Comparison of ENCODE assay signal across 16 mouse cellular contexts in the genomic region with DNA sequence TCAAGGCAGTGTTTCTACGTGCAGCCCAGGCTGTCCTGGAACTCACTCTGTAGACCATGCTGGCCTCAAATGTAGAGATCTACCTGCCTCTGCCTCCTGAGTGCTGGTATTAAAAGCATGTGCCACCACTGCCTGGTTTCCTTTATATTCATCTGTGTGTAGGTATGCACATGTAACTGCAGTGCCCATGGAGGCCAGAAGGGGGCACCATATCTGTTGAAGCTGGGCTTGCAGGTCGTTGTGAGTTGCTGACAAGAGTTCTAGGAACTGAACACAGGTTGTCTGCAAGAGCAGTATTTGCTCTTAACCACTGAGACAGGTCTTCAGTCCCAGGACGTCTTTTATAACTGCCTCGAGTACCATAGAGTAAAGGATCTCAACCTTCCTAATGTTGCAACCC. TPM values are rescaled to one million over a fixed set of nuclear protein-coding genes. Genes with fewer than 3 reads are reported as not detected.
DNase-seq lines count a peak whose midpoint lies in the region; ATAC-seq and TF ChIP-seq lines count a peak whose summit lies in the region.
"Had no signal": no experiment of that assay in that cellular context is flagged by ENCODE, and none has a peak within 500 bp of the region (broad histone marks: within the 10 kb centered on the region; RNA-seq: fewer than 3 reads in every experiment).

No protein-coding gene starts in this region.

- no peak for TF ChIP-seq POLR2A in cerebellum, adult 2 months (IDR thresholded peaks at IDR 0.05; ENCODE audit: borderline replicate concordance, insufficient read depth, low read length)
- TF ChIP-seq POLR2A in liver, adult 2 months (IDR thresholded peaks at IDR 0.05; ENCODE audit: extremely low read depth, insufficient read depth, low read length), result no peak
- no peak for TF ChIP-seq POLR2A in bone marrow macrophage, adult 2 months (IDR thresholded peaks at IDR 0.05; ENCODE audit: borderline replicate concordance, low read depth, low read length)

- DNase-seq in cerebellum, adult 2 months, result no peak
- DNase-seq in cerebellum, adult 11-12 months, result no peak
- no peak for DNase-seq in liver, adult 2 months (ENCODE audit: extremely low read depth, low read depth, low spot score)
- peak; percentile 65 for DNase-seq in thymus, postnatal 14 days
- no peak for DNase-seq in urinary bladder, postnatal 10 days (ENCODE audit: low spot score)
- DNase-seq: embryo, embryonic 11 days; kidney, adult 8-10 months; lung, postnatal 36 days; right cerebral cortex, postnatal 14 days had no signal

- H3K9me3 ChIP-seq in liver, embryonic 12.5 days (replicated peaks), result no peaks in the 10 kb centered on the region
- H3K9me3 ChIP-seq in intestine, embryonic 16.5 days (ENCODE audit: control insufficient read depth, low read length), result no peaks in the 10 kb centered on the region
- H3K9me3 ChIP-seq: forebrain, embryonic 10.5 days; heart, embryonic 12.5 days had no signal

- no peak for ATAC-seq in liver, embryonic 12.5 days
- no peak for ATAC-seq in intestine, embryonic 16.5 days

- no peaks in the 10 kb centered on the region for H3K36me3 ChIP-seq in liver, adult 2 months (ENCODE audit: control insufficient read depth, insufficient read depth, low read length)
- H3K36me3 ChIP-seq in liver, embryonic 12.5 days, result no peaks in the 10 kb centered on the region
- no peaks in the 10 kb centered on the region for H3K36me3 ChIP-seq in intestine, embryonic 16.5 days (ENCODE audit: control insufficient read depth, insufficient read depth, low read length)
- H3K36me3 ChIP-seq: forebrain, embryonic 10.5 days; heart, embryonic 12.5 days had no signal

- H3K27me3 ChIP-seq in cerebellum, adult 2 months (ENCODE audit: control insufficient read depth, insufficient read depth, low read length), result no peaks in the 10 kb centered on the region
- H3K27me3 ChIP-seq in liver, adult 2 months (ENCODE audit: control insufficient read depth, insufficient read depth, low read length), result no peaks in the 10 kb centered on the region
- no peaks in the 10 kb centered on the region for H3K27me3 ChIP-seq in liver, embryonic 12.5 days (replicated peaks)
- no peaks in the 10 kb centered on the region for H3K27me3 ChIP-seq in intestine, embryonic 16.5 days (replicated peaks; ENCODE audit: control insufficient read depth, insufficient read depth, low read length)
- H3K27me3 ChIP-seq: heart, embryonic 12.5 days had no signal

- no peak overlapping the region for H3K4me2 ChIP-seq in liver, embryonic 12.5 days
- no peak overlapping the region for H3K4me2 ChIP-seq in intestine, embryonic 16.5 days (ENCODE audit: low read depth, low read length)
- H3K4me2 ChIP-seq: heart, embryonic 12.5 days had no signal

- no peak overlapping the region for H3K27ac ChIP-seq in cerebellum, adult 2 months (ENCODE audit: insufficient read depth, low read length)
- H3K27ac ChIP-seq in liver, adult 2 months (replicated peaks; ENCODE audit: insufficient read depth, low read depth, low read length), result no peak overlapping the region
- no peak overlapping the region for H3K27ac ChIP-seq in liver, embryonic 12.5 days
- H3K27ac ChIP-seq in bone marrow macrophage, adult 2 months (ENCODE audit: insufficient read depth, low read depth, low read length), result no peak overlapping the region
- no peak overlapping the region for H3K27ac ChIP-seq in intestine, embryonic 16.5 days (ENCODE audit: low read length)
- H3K27ac ChIP-seq: forebrain, embryonic 10.5 days had no signal

- H3K9ac ChIP-seq in liver, adult 2 months (ENCODE audit: low read depth, low read length), result no peak overlapping the region
- no peak overlapping the region for H3K9ac ChIP-seq in liver, embryonic 12.5 days
- H3K9ac ChIP-seq in intestine, embryonic 16.5 days (ENCODE audit: low read depth, low read length), result no peak overlapping the region
- H3K9ac ChIP-seq: heart, embryonic 12.5 days had no signal

- H3K4me1 ChIP-seq in cerebellum, adult 2 months (ENCODE audit: control insufficient read depth, insufficient read depth, low read length), result no peaks in the 10 kb centered on the region
- no peaks in the 10 kb centered on the region for H3K4me1 ChIP-seq in liver, adult 2 months (ENCODE audit: control insufficient read depth, insufficient read depth, low read length)
- no peaks in the 10 kb centered on the region for H3K4me1 ChIP-seq in liver, embryonic 12.5 days
- peaks cover 11% of the 10 kb centered on the region for H3K4me1 ChIP-seq in bone marrow macrophage, adult 2 months (ENCODE audit: control insufficient read depth, insufficient read depth, low read length)
- peaks cover 4% of the 10 kb centered on the region; the same call in 1 of the 2 replicates for H3K4me1 ChIP-seq in intestine, embryonic 16.5 days (ENCODE audit: control insufficient read depth, insufficient read depth, low read length)
- H3K4me1 ChIP-seq: forebrain, embryonic 10.5 days; heart, embryonic 12.5 days had no signal

- 0 out of 2 replicates have a peak, but pooled peaks have one; percentile 5 for TF ChIP-seq CTCF in cerebellum, adult 2 months (IDR thresholded peaks at IDR 0.05; ENCODE audit: borderline replicate concordance, insufficient read depth, low read depth, low read length)
- peak; percentile 26; the same call in 1 of the 2 replicates for TF ChIP-seq CTCF in liver, adult 2 months (IDR thresholded peaks at IDR 0.05; ENCODE audit: low read depth, low read length)
- TF ChIP-seq CTCF in bone marrow macrophage, adult 2 months (IDR thresholded peaks at IDR 0.05; ENCODE audit: low read depth, low read length), result peak; percentile 59

- H3K79me2 ChIP-seq in liver, adult 2 months (ENCODE audit: control insufficient read depth, insufficient read depth, low read length), result no peaks in the 10 kb centered on the region

- no peak overlapping the region for H3K4me3 ChIP-seq in cerebellum, adult 2 months (replicated peaks; ENCODE audit: insufficient read depth, low read depth, low read length)
- no peak overlapping the region for H3K4me3 ChIP-seq in liver, adult 2 months (ENCODE audit: insufficient read depth, low read depth, low read length)
- no peak overlapping the region for H3K4me3 ChIP-seq in liver, embryonic 12.5 days
- no peak overlapping the region for H3K4me3 ChIP-seq in bone marrow macrophage, adult 2 months (ENCODE audit: insufficient read depth, low read length)
- H3K4me3 ChIP-seq in intestine, embryonic 16.5 days (ENCODE audit: low read length), result no peak overlapping the region
- H3K4me3 ChIP-seq: forebrain, embryonic 10.5 days; heart, embryonic 12.5 days; myocyte had no signal

- WGBS in cerebellum, adult 2 months, result 82% methylated on average over 4 of the region's 4 CpGs
- 78% methylated on average over 4 of the region's 4 CpGs for WGBS in liver, adult 2 months
- WGBS in liver, embryonic 12.5 days (ENCODE audit: insufficient replicate concordance), result 65% methylated on average over 4 of the region's 4 CpGs
- WGBS in intestine, embryonic 16.5 days, result 82% methylated on average over 4 of the region's 4 CpGs

RNA-seq across cellular contexts. Expression of gene Card11, which starts 2.6 kb away (rescaled TPM):
- polyA plus RNA-seq in cerebellum, adult 2 months (2012; rRNA removed), result 0.25 and 0.44 TPM in 2 replicates
- total RNA-seq in liver, adult 2 months (2014; rRNA removed), result 0.09 and 0.34 TPM in 2 replicates
- 0.27 and 0.71 TPM in 2 replicates for polyA plus RNA-seq in liver, adult 2 months (2012; rRNA removed)
- polyA plus RNA-seq in liver, embryonic 12.5 days (2016; fragmentation: Nextera tagmentation; extraction: Ambion mirVana), result 0.10 and 0.33 TPM in 2 replicates
- polyA plus RNA-seq in bone marrow macrophage, adult 2 months (2012; ENCODE audit: insufficient read depth, insufficient read length, missing spikeins), result 5.7 and 6.1 TPM in 2 replicates
- 0.53 and 0.84 TPM in 2 replicates for polyA plus RNA-seq in intestine, embryonic 16.5 days (2015; fragmentation: Nextera tagmentation; extraction: Ambion mirVana)
- polyA plus RNA-seq: C2C12; forebrain, embryonic 10.5 days had no signal

Comparison
In these comparisons a context has a peak if more than half of its experiments do, and no peak if none do; other contexts are left out.
1. CTCF ChIP-seq: peak in every context shown above with its lines; median percentile 59 in bone marrow macrophage, adult 2 months; 26 in liver, adult 2 months; 5 in cerebellum, adult 2 months.